Mouse (Mus musculus) CD4-positive, CD25-positive, alpha-beta regulatory T cell, adult 2 months (primary cell): ENCODE measurements at regions not wholly inside any gene's neighbourhood (a gene's known extent, or its start where the extent isn't known, plus 50 kb on each side); places are given as distances from the start of the nearest gene placed in this dataset.

Experiments used
- DNase-seq: peaks from one replicate; pipeline ENCODE4 v3.0.0-alpha.2; 2012; ENCODE audit warnings: low read depth, low spot score

- no peak for DNase-seq
Observed at GRCm38 (mm10) chr10:61034056-61034455, 55.1 kb upstream of the Pcbd1 start.

- DNase-seq = no peak
Observed at GRCm38 (mm10) chr10:61028598-61028997, 60.5 kb upstream of the Pcbd1 start.

- DNase-seq = no peak
Observed at GRCm38 (mm10) chr10:61027215-61027614, 61.9 kb upstream of the Pcbd1 start.

GRCm38 (mm10) chr10:61025061-61025460 lies 64.1 kb upstream of the Pcbd1 start:
- no peak for DNase-seq

GRCm38 (mm10) chr10:61024166-61024565 lies 65.0 kb upstream of the Pcbd1 start:
- no peak for DNase-seq

- DNase-seq = no peak
Observed at GRCm38 (mm10) chr10:61023431-61023830, 65.7 kb upstream of the Pcbd1 start.

- DNase-seq = no peak
Observed at GRCm38 (mm10) chr10:61019566-61019965, 69.6 kb upstream of the Pcbd1 start.

- no peak for DNase-seq
Observed at GRCm38 (mm10) chr10:61012199-61012695, 76.9 kb upstream of the Pcbd1 start.

- DNase-seq = no peak
Observed at GRCm38 (mm10) chr10:61010697-61011096, 78.4 kb upstream of the Pcbd1 start.

GRCm38 (mm10) chr10:61007403-61007802 lies 81.7 kb upstream of the Pcbd1 start:
- DNase-seq = no peak

GRCm38 (mm10) chr10:61001745-61002160 lies 87.4 kb upstream of the Pcbd1 start:
- DNase-seq = no peak

- no peak for DNase-seq
Observed at GRCm38 (mm10) chr10:60997393-60997792, 91.7 kb upstream of the Pcbd1 start.

- DNase-seq = no peak
Observed at GRCm38 (mm10) chr10:60995908-60996640, 93.1 kb upstream of the Pcbd1 start.

GRCm38 (mm10) chr10:60985109-60985576 lies 104.0 kb upstream of the Pcbd1 start:
- no peak for DNase-seq

- no peak for DNase-seq
Observed at GRCm38 (mm10) chr10:60981770-60982169, 107.4 kb upstream of the Pcbd1 start.

GRCm38 (mm10) chr10:60973615-60974014 lies 115.5 kb upstream of the Pcbd1 start:
- DNase-seq = no peak

GRCm38 (mm10) chr10:60964843-60965242 lies 124.3 kb upstream of the Pcbd1 start:
- DNase-seq = no peak

GRCm38 (mm10) chr10:60957820-60958233 lies 126.4 kb upstream of the Unc5b start:
- DNase-seq = no peak

GRCm38 (mm10) chr10:60955467-60955866 lies 124.1 kb upstream of the Unc5b start:
- no peak for DNase-seq

GRCm38 (mm10) chr10:60952495-60952894 lies 121.1 kb upstream of the Unc5b start:
- no peak for DNase-seq

- no peak for DNase-seq
Observed at GRCm38 (mm10) chr10:60948983-60949677, 117.7 kb upstream of the Unc5b start.

GRCm38 (mm10) chr10:60943074-60943473 lies 111.7 kb upstream of the Unc5b start:
- no peak for DNase-seq

GRCm38 (mm10) chr10:60938749-60939148 lies 107.4 kb upstream of the Unc5b start:
- DNase-seq = no peak
